Mouse (Mus musculus): ENCODE data around the gene Cd3eap.

DNA sequence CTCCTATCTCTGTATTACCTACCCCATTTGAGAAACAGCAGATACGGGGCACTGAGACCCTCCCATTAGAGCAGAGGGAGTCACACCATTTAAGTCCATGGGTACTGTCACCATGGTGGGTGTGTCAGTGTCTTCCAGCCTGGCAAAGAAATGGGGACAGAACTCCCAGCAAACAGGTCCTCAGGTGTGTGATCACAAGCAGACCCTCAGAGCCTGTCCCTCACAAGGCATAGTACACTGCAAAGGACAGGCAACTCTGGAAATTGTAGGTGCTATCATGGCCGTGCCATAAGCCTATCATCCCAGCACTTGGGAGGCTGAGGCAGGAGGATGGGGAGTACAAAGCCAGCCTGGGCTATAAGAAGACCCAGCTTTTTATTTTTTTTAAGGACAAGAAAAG is 41.1 kb downstream of the Cd3eap start:
- TF ChIP-seq CTCF (conservative IDR thresholded peaks at IDR 0.05; ENCODE audit: insufficient read depth, insufficient read length, low read depth, low read length) (no peak), POLR2A (IDR thresholded peaks at IDR 0.05; ENCODE audit: low read depth, low read length) (no peak)
